Mouse (Mus musculus) ES-E14 (cell line): ENCODE results near the gene Syce1. TPM values are rescaled to one million over a fixed set of nuclear protein-coding genes. Genes with fewer than 3 reads are reported as not detected.

Experiments used
- DNase-seq: peaks from one replicate; pipeline ENCODE4 v3.0.0-alpha.2; 2013; ENCODE audit warnings: low read depth, low spot score
- H3K27ac ChIP-seq: 2 replicates; pipeline ENCODE4 v1.5.1; 2012; ENCODE audit warnings: low read depth, mild to moderate bottlenecking, low read length, moderate library complexity, mixed read lengths; ENCODE audit not compliant: poor library complexity, insufficient read depth, severe bottlenecking
- H3K36me3 ChIP-seq: 2 replicates; pipeline ENCODE4 v1.6.1; 2012; ENCODE audit warnings: mild to moderate bottlenecking, low read length, moderate library complexity, mixed read lengths; ENCODE audit not compliant: control insufficient read depth, poor library complexity, insufficient read depth, severe bottlenecking
- H3K4me1 ChIP-seq, 2 experiments: fragments of 150-350 bp in 1 of 2; sonication (generic) in 1 of 2; 2 replicates each; pipeline ENCODE4 v1.6.1; 2012; ENCODE audit warnings: low read length in 2 of 2, mild to moderate bottlenecking in 1 of 2, mixed read lengths in 1 of 2; ENCODE audit not compliant: control insufficient read depth in 2 of 2, insufficient read depth in 2 of 2, poor library complexity in 1 of 2
- H3K4me3 ChIP-seq, 2 experiments: fragments of 150-350 bp in 1 of 2; sonication (generic) in 1 of 2; 2 replicates each; pipeline ENCODE4 v1.5.1; 2012; ENCODE audit warnings: low read length in 2 of 2, low read depth in 1 of 2, mild to moderate bottlenecking in 1 of 2, mixed read lengths in 1 of 2; ENCODE audit not compliant: insufficient read depth in 1 of 2, poor library complexity in 1 of 2, severe bottlenecking in 1 of 2
- H3K9ac ChIP-seq: 2 replicates; pipeline ENCODE4 v1.6.1; 2012; ENCODE audit warnings: low read depth, mild to moderate bottlenecking, low read length, mixed read lengths; ENCODE audit not compliant: poor library complexity, insufficient read depth, severe bottlenecking
- H3K9me3 ChIP-seq: fragments of 150-350 bp; sonication (generic); 2 replicates; pipeline ENCODE4 v1.6.1; 2012; ENCODE audit warnings: low read depth, mild to moderate bottlenecking, low read length; ENCODE audit not compliant: control insufficient read depth, insufficient read depth
- CHD2 ChIP-seq: IDR thresholded peaks from 2 replicates; pipeline ENCODE4 v1.6.1; 2014; ENCODE audit warnings: mild to moderate bottlenecking, low read depth, low read length, inconsistent platforms
- HCFC1 ChIP-seq: IDR thresholded peaks from 2 replicates; pipeline ENCODE4 v1.6.1; 2012; ENCODE audit warnings: low read length, inconsistent platforms, borderline replicate concordance; ENCODE audit not compliant: insufficient read depth
- MAFK ChIP-seq: IDR thresholded peaks from 2 replicates; pipeline ENCODE4 v1.6.1; 2014; ENCODE audit warnings: mild to moderate bottlenecking, low read depth, low read length, inconsistent platforms; ENCODE audit not compliant: insufficient read depth
- ZC3H11A ChIP-seq: IDR thresholded peaks from 2 replicates; pipeline ENCODE4 v1.6.1; 2012; ENCODE audit warnings: low read depth, mild to moderate bottlenecking, inconsistent platforms, low read length, borderline replicate concordance
- ZNF384 ChIP-seq: IDR thresholded peaks from 2 replicates; pipeline ENCODE4 v1.6.1; 2012; ENCODE audit warnings: low read depth, low read length, inconsistent platforms
- in situ Hi-C, 2 experiments: fragments of 600-800 bp; cut with MboI; formaldehyde crosslinking; loops; one replicate each; pipeline ENCODE4 v1.15.1; 2025; ENCODE audit warnings: low sequenced_read_pairs in 2 of 2, inconsistent platforms in 1 of 2; ENCODE audit not compliant: unreplicated experiment in 2 of 2
- total RNA-seq: library from RNA; depleted of rRNA; stranded (reverse); fragments of 300-350 nt; gene quantifications from 2 replicates; pipeline ENCODE4 v1.2.3, GENCODE M21; 2012

Gene Syce1
- total RNA-seq, 1 experiment = 21.6 TPM

- peak; percentile 73 for DNase-seq
- Histone ChIP-seq H3K27ac (peak within 1 kb of the TSS; percentile 11), H3K36me3 (peaks cover 4% of the 10 kb centered on the region), H3K9ac (peak within 1 kb of the TSS; percentile 86), H3K9me3 (no peaks in the 10 kb centered on the region), H3K4me1 (0 out of 4 replicates have a peak, but pooled peaks cover 0 to 2% of the 10 kb centered on the region in 2 experiments), H3K4me3 (peak within 1 kb of the TSS; percentile 88 to 91)
- in situ Hi-C loops = no loop called here
- TF ChIP-seq MAFK (no peak), CHD2 (peak; percentile 82), HCFC1 (0 out of 2 replicates have a peak, but pooled peaks have one; percentile 37)
Measured at GRCm38 (mm10) chr7:140821653-140822329, 34.1 kb upstream of the Syce1 start, which contains the start of gene Zfp941. TSS of gene Zfp941 (minus strand) at chr7:140822178.

DNA sequence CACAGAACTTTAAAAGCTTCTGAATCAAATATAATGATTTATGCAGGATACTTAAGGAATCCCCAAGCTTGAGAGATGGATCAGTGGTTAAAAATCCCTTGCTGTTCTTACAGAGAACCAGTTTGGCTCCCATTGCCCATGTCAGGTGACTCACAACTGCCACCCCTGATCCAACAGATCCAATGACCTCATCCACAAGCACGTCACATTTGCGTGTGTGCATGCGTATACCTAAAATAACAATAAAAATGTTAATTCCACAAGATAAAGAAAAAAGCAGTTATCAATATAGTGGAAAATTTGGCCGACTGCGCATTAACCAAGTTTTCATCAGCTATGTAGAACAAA is 33.6 kb upstream of the Syce1 start:
- Histone ChIP-seq H3K4me1 (0 out of 4 replicates have a peak, but pooled peaks cover 0 to 2% of the 10 kb centered on the region in 2 experiments), H3K36me3 (peaks cover 4% of the 10 kb centered on the region), H3K9ac (no peak overlapping the region), H3K4me3 (peak overlapping the region; percentile 88 to 91), H3K9me3 (no peaks in the 10 kb centered on the region), H3K27ac (no peak overlapping the region; the same call in 1 of the 2 replicates)
- no peak for DNase-seq
- no peak for TF ChIP-seq MAFK
- no peak for TF ChIP-seq CHD2
- TF ChIP-seq HCFC1 = no peak
- in situ Hi-C loops = no loop called here

DNA sequence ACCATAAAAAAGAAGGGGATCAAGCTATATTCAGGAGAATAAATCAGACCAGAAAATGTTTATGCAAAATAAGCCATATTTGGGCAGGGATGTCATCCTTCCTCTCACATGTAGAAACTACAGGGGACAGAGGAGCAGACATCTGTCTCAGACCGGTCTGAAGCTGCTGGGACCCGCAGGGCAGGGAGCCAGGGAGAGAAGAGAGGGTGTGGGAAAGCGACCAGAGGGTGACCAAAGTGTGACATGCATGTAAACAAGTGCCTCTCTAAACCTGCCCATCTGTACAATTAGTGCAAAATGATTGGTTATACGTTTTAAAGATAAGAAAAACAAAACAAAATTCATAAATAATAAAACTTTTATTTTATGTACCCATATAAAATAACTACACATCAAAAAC is 32.5 kb upstream of the Syce1 start:
- TF ChIP-seq ZNF384 = no peak
- no peak for TF ChIP-seq MAFK
- TF ChIP-seq CHD2 = no peak
- no peak for TF ChIP-seq ZC3H11A
- TF ChIP-seq HCFC1 = no peak
- H3K27ac ChIP-seq = no peak overlapping the region
- no peaks in the 10 kb centered on the region for H3K9me3 ChIP-seq
- H3K9ac ChIP-seq = no peak overlapping the region
- H3K4me3 ChIP-seq = no peak overlapping the region
- H3K36me3 ChIP-seq = peaks cover 4% of the 10 kb centered on the region
- 0 out of 4 replicates have a peak, but pooled peaks cover 0 to 2% of the 10 kb centered on the region in 2 experiments for H3K4me1 ChIP-seq
- DNase-seq = no peak
- in situ Hi-C loops = no loop called here

DNA sequence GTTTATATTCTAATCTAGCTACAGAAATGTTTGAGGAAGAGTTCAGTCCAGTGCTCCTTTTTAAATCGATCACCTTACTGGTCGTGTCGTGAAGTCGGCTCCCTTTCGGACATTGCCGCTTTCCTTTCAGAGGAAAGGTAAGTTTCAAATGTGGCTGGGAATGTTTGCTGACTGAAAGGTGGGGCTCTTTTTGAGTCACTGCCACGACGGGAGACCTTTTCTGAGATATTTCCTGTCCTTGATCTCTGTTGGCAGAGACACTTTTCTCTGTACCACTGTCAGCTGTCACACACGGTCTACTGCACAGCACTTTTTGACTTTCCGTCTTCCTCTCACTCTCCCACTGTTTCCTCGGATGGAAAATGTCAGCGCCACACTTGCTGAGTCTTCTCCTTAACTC is 25.2 kb upstream of the Syce1 start:
- Histone ChIP-seq H3K36me3 (peaks cover 15% of the 10 kb centered on the region), H3K4me3 (no peak overlapping the region), H3K27ac (no peak overlapping the region), H3K9ac (no peak overlapping the region), H3K9me3 (no peaks in the 10 kb centered on the region), H3K4me1 (no peaks in the 10 kb centered on the region)
- in situ Hi-C loops = no loop called here
- DNase-seq = no peak
- no peak for TF ChIP-seq CHD2
- TF ChIP-seq MAFK = no peak

GRCm38 (mm10) chr7:140811714-140812113 is 24.1 kb upstream of the Syce1 start:
- TF ChIP-seq CHD2 (no peak), ZC3H11A (no peak), MAFK (no peak), ZNF384 (no peak), HCFC1 (no peak)
- in situ Hi-C loops = no loop called here
- Histone ChIP-seq H3K9me3 (no peaks in the 10 kb centered on the region), H3K4me3 (no peak overlapping the region), H3K36me3 (peaks cover 14% of the 10 kb centered on the region), H3K9ac (no peak overlapping the region), H3K27ac (no peak overlapping the region), H3K4me1 (0 out of 4 replicates have a peak, but pooled peaks cover 0 to 2% of the 10 kb centered on the region in 2 experiments)
- DNase-seq = no peak
